ENCODE assay signal across 9 mouse cellular contexts in genomic region chr3:88939749-88940148, GRCm38 (mm10). TPM values are rescaled to one million over a fixed set of nuclear protein-coding genes. Genes with fewer than 3 reads are reported as not detected.
DNase-seq lines count a peak whose midpoint lies in the region; ATAC-seq and TF ChIP-seq lines count a peak whose summit lies in the region.
"Had no signal": no experiment of that assay in that cellular context is flagged by ENCODE, and none has a peak within 500 bp of the region (broad histone marks: within the 10 kb centered on the region; RNA-seq: fewer than 3 reads in every experiment).

No protein-coding gene starts in this region.

- H3K9me3 ChIP-seq in intestine, embryonic 16.5 days (ENCODE audit: control insufficient read depth, low read length): no peaks in the 10 kb centered on the region
- no peaks in the 10 kb centered on the region for H3K9me3 ChIP-seq in intestine, embryonic 15.5 days
- H3K9me3 ChIP-seq in forebrain, postnatal 0 days (ENCODE audit: low read length): no peaks in the 10 kb centered on the region
- H3K9me3 ChIP-seq: megakaryocyte, embryonic 14.5 days had no signal

- no peak overlapping the region for H3ac ChIP-seq in C2C12 (ENCODE audit: control insufficient read depth, insufficient read length, low read depth)

- peaks cover 16% of the 10 kb centered on the region for H3K79me2 ChIP-seq in C2C12 (ENCODE audit: control insufficient read depth, insufficient read depth)

- no peak overlapping the region for H3K4me3 ChIP-seq in intestine, embryonic 16.5 days (ENCODE audit: low read length)
- H3K4me3 ChIP-seq in intestine, embryonic 15.5 days (replicated peaks): no peak overlapping the region
- H3K4me3 ChIP-seq in C2C12 (ENCODE audit: insufficient read depth, poor library complexity, severe bottlenecking): no peak overlapping the region
- no peak overlapping the region for H3K4me3 ChIP-seq in forebrain, postnatal 0 days (ENCODE audit: low read depth, low read length)
- H3K4me3 ChIP-seq: megakaryocyte, embryonic 14.5 days had no signal

- no peak overlapping the region for H3K9ac ChIP-seq in intestine, embryonic 16.5 days (ENCODE audit: low read depth, low read length)
- no peak overlapping the region for H3K9ac ChIP-seq in intestine, embryonic 15.5 days
- H3K9ac ChIP-seq in forebrain, postnatal 0 days: no peak overlapping the region

- peak; percentile 1 for TF ChIP-seq CTCF in C2C12 (IDR thresholded peaks at IDR 0.05; ENCODE audit: control insufficient read depth, insufficient read depth, insufficient read length)
- peak; percentile 67 for TF ChIP-seq CTCF in forebrain, postnatal 0 days (IDR thresholded peaks at IDR 0.05; ENCODE audit: low read depth)

- DNase-seq in NIH3T3 (ENCODE audit: low read depth): peak; percentile 80
- peak; percentile 85 for DNase-seq in forebrain, postnatal 0 days
- peak; percentile 83 for DNase-seq in retina, postnatal 1 day
- DNase-seq in left cerebral cortex, postnatal 36 days (ENCODE audit: low spot score in 2 of 2): no peak
- no peak for DNase-seq in adrenal gland, postnatal 36 days

- H3K27me3 ChIP-seq in intestine, embryonic 16.5 days (replicated peaks; ENCODE audit: control insufficient read depth, insufficient read depth, low read length): no peaks in the 10 kb centered on the region
- no peaks in the 10 kb centered on the region for H3K27me3 ChIP-seq in intestine, embryonic 15.5 days (replicated peaks)
- no peaks in the 10 kb centered on the region for H3K27me3 ChIP-seq in C2C12 (ENCODE audit: control insufficient read depth, insufficient read depth, insufficient read length)
- H3K27me3 ChIP-seq in forebrain, postnatal 0 days (ENCODE audit: insufficient read depth, low read length): no peaks in the 10 kb centered on the region
- H3K27me3 ChIP-seq: megakaryocyte, embryonic 14.5 days had no signal

- WGBS in intestine, embryonic 16.5 days: 76% methylated on average over 3 of the region's 3 CpGs
- WGBS in intestine, embryonic 15.5 days: 81% methylated on average over 3 of the region's 3 CpGs
- whole genome bisulfite sequencing in forebrain, postnatal 0 days: 73% methylated on average over 3 of the region's 3 CpGs

- 0 out of 2 replicates have a peak, but pooled peaks have one; percentile 21 for ATAC-seq in intestine, embryonic 16.5 days
- ATAC-seq in intestine, embryonic 15.5 days: no peak
- ATAC-seq in forebrain, postnatal 0 days: peak; percentile 84

- peaks cover 1% of the 10 kb centered on the region for H3K79me3 ChIP-seq in C2C12 (ENCODE audit: low read depth)

- no peak overlapping the region for H3K27ac ChIP-seq in intestine, embryonic 16.5 days (ENCODE audit: low read length)
- H3K27ac ChIP-seq in intestine, embryonic 15.5 days: no peak overlapping the region
- no peak overlapping the region for H3K27ac ChIP-seq in forebrain, postnatal 0 days (ENCODE audit: low read depth, low read length)

- H3K4me2 ChIP-seq in intestine, embryonic 16.5 days (ENCODE audit: low read depth, low read length): no peak overlapping the region
- H3K4me2 ChIP-seq in intestine, embryonic 15.5 days (replicated peaks): no peak overlapping the region
- H3K4me2 ChIP-seq in forebrain, postnatal 0 days (ENCODE audit: low read depth): no peak overlapping the region

- intact Hi-C loops in left cerebral cortex, postnatal 36 days (cut with DNase I): loop anchor here (5.0 kb wide), 1 partner anchor 88 kb away; no protein-coding TSS in a partner anchor

- H3K4me1 ChIP-seq in intestine, embryonic 16.5 days (ENCODE audit: control insufficient read depth, insufficient read depth, low read length): no peaks in the 10 kb centered on the region
- no peaks in the 10 kb centered on the region for H3K4me1 ChIP-seq in intestine, embryonic 15.5 days (replicated peaks)
- no peaks in the 10 kb centered on the region for H3K4me1 ChIP-seq in forebrain, postnatal 0 days (ENCODE audit: insufficient read depth)

- peaks cover 2% of the 10 kb centered on the region; the same call in 1 of the 2 replicates for H3K36me3 ChIP-seq in intestine, embryonic 16.5 days (ENCODE audit: control insufficient read depth, insufficient read depth, low read length)
- peaks cover 28% of the 10 kb centered on the region for H3K36me3 ChIP-seq in intestine, embryonic 15.5 days
- peaks cover 38% of the 10 kb centered on the region for H3K36me3 ChIP-seq in C2C12 (ENCODE audit: control insufficient read depth, insufficient read depth)
- H3K36me3 ChIP-seq in forebrain, postnatal 0 days (ENCODE audit: insufficient read depth): peaks cover 39% of the 10 kb centered on the region

TF ChIP-seq in C2C12, 6 proteins besides CTCF, POLR2A, EP300 and RAD21:
- TF ChIP-seq MAX (IDR thresholded peaks at IDR 0.05) (no peak), USF1 (IDR thresholded peaks at IDR 0.05; ENCODE audit: low read depth) (no peak), CEBPB (IDR thresholded peaks at IDR 0.05; ENCODE audit: low read depth) (no peak), FOSL1 (IDR thresholded peaks at IDR 0.05; ENCODE audit: insufficient read depth, low read length, poor library complexity, severe bottlenecking) (no peak), MYOD1 (IDR thresholded peaks at IDR 0.05; ENCODE audit: control insufficient read depth, insufficient read length, low read depth) (no peak), MYOG (IDR thresholded peaks at IDR 0.05; ENCODE audit: control insufficient read depth, extremely low read depth, insufficient read length) (no peak)

RNA-seq across cellular contexts. Expression of gene Ash1l, which starts 10.7 kb away (rescaled TPM):
- 13.1 and 13.8 TPM in 2 replicates for polyA plus RNA-seq in intestine, embryonic 16.5 days (2015; fragmentation: Nextera tagmentation; extraction: Ambion mirVana)
- 16.4 and 17.0 TPM in 2 replicates for polyA plus RNA-seq in intestine, embryonic 15.5 days (2015; fragmentation: Nextera tagmentation; extraction: Ambion mirVana)
- polyA plus RNA-seq in C2C12 (2012; fragmentation: generic; extraction: Trizol): 5.4 TPM
- 25.9 and 28.9 TPM in 2 replicates for total RNA-seq in forebrain, postnatal 0 days (2014; rRNA removed)
- 6.8 and 12.8 TPM in 2 replicates for polyA plus RNA-seq in forebrain, postnatal 0 days (2015; fragmentation: Nextera tagmentation; extraction: Ambion mirVana)
- 10 to 100 TPM; 81.3 to 95.4 TPM for total RNA-seq in left cerebral cortex, postnatal 36 days (2021)
- total RNA-seq in adrenal gland, postnatal 36 days (2021): 10 to 100 TPM; 49.3 to 52.2 TPM

RNA-seq across cellular contexts. Expression of gene Dap3, which starts 11.2 kb away (rescaled TPM):
- polyA plus RNA-seq in intestine, embryonic 16.5 days (2015; fragmentation: Nextera tagmentation; extraction: Ambion mirVana): 162 and 165 TPM in 2 replicates
- 163 and 171 TPM in 2 replicates for polyA plus RNA-seq in intestine, embryonic 15.5 days (2015; fragmentation: Nextera tagmentation; extraction: Ambion mirVana)
- 123 TPM for polyA plus RNA-seq in C2C12 (2012; fragmentation: generic; extraction: Trizol)
- total RNA-seq in forebrain, postnatal 0 days (2014; rRNA removed): 76.2 and 83.0 TPM in 2 replicates
- polyA plus RNA-seq in forebrain, postnatal 0 days (2015; fragmentation: Nextera tagmentation; extraction: Ambion mirVana): 127 and 141 TPM in 2 replicates
- total RNA-seq in left cerebral cortex, postnatal 36 days (2021): 100 to 1,000 TPM in 1 of 2 experiments, 10 to 100 TPM in 1; 97.8 to 107 TPM
- 100 to 1,000 TPM; 128 to 140 TPM for total RNA-seq in adrenal gland, postnatal 36 days (2021)

RNA-seq across cellular contexts. Expression of gene Msto1, which starts 25.9 kb away (rescaled TPM):
- 43.4 and 45.6 TPM in 2 replicates for polyA plus RNA-seq in intestine, embryonic 16.5 days (2015; fragmentation: Nextera tagmentation; extraction: Ambion mirVana)
- 42.9 and 47.5 TPM in 2 replicates for polyA plus RNA-seq in intestine, embryonic 15.5 days (2015; fragmentation: Nextera tagmentation; extraction: Ambion mirVana)
- 52.0 TPM for polyA plus RNA-seq in C2C12 (2012; fragmentation: generic; extraction: Trizol)
- 36.8 and 37.3 TPM in 2 replicates for total RNA-seq in forebrain, postnatal 0 days (2014; rRNA removed)
- polyA plus RNA-seq in forebrain, postnatal 0 days (2015; fragmentation: Nextera tagmentation; extraction: Ambion mirVana): 40.6 and 41.1 TPM in 2 replicates
- 10 to 100 TPM; 19.8 to 23.0 TPM for total RNA-seq in left cerebral cortex, postnatal 36 days (2021)
- 10 to 100 TPM; 19.0 to 24.1 TPM for total RNA-seq in adrenal gland, postnatal 36 days (2021)

Comparison
In these comparisons a context has a peak if more than half of its experiments do, and no peak if none do; other contexts are left out.
1. DNase-seq: peak in NIH3T3 (single experiment), forebrain, postnatal 0 days (single experiment) and retina, postnatal 1 day (single experiment); none in left cerebral cortex, postnatal 36 days (0 of 2) and adrenal gland, postnatal 36 days (0 of 2).